Mouse (Mus musculus): ENCODE results near the gene Leo1.

DNA sequence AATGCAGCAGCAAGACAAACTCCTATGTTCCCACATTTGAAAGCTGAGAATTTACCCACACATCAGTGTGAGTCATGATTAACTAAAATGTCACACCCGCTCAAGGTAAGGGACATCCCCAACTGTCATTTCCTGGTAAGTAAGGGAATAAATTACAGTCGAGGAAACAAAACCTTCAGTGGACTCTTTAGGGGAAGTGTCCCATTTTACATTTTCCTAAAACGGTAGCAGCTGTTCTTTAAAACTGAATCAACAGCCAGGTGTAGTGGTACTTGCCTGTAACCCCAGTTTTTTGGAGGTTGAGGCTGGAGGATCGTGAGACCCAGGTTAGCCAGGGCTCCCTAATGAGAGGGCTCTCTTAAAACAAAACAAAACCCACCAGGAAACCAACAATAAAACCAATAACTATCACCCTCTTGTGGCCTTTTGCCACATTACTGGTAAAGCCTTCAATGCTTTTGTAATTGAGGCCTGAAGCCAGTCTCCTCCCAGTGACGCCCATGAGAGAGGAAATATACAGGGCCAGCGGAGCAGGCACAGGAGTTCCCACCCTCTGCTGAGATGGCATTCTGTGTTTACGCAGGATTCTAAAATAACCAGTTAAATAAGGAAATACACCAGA, 7.0 kb upstream of the Leo1 start:
- TF ChIP-seq EP300 (IDR thresholded peaks at IDR 0.05; ENCODE audit: insufficient read depth, low read depth, low read length) (no peak), CTCF (IDR thresholded peaks at IDR 0.05) (peak; percentile 79), POLR2A (IDR thresholded peaks at IDR 0.05; ENCODE audit: insufficient read depth, low read depth, low read length) (no peak)

All from heart, adult 2 months (tissue).